Mouse (Mus musculus) lung, postnatal 0 days (tissue): Measurements from ENCODE around the gene Lep. TPM values are rescaled to one million over a fixed set of nuclear protein-coding genes. Genes with fewer than 3 reads are reported as not detected.

ENCODE experiments used
- ATAC-seq: fragments of 200-750 bp; cut with Nextera tagmentation; 2 replicates; pipeline ENCODE4 v1.8.0; 2017; ENCODE audit warnings: moderate library complexity
- DNase-seq: peaks from one replicate; pipeline ENCODE4 v3.0.0-alpha.2; 2016; ENCODE audit warnings: low spot score
- H3K27ac ChIP-seq: fragments of 300-500 bp; sonication (generic); 2 replicates; pipeline ENCODE4 v1.5.1; 2014; ENCODE audit warnings: antibody characterized with exemption, mild to moderate bottlenecking, low read length, mixed read lengths
- H3K27me3 ChIP-seq: fragments of 300-500 bp; sonication (generic); replicated peaks from 2 replicates; pipeline ENCODE4 v1.6.1; 2014; ENCODE audit warnings: low read length, mixed read lengths; ENCODE audit not compliant: insufficient read depth
- H3K36me3 ChIP-seq: fragments of 300-500 bp; sonication (generic); 2 replicates; pipeline ENCODE4 v1.6.1; 2014; ENCODE audit warnings: low read length, mixed read lengths; ENCODE audit not compliant: insufficient read depth
- H3K4me1 ChIP-seq: fragments of 300-500 bp; sonication (generic); 2 replicates; pipeline ENCODE4 v1.6.1; 2014; ENCODE audit warnings: antibody characterized with exemption, low read depth, low read length, mixed read lengths; ENCODE audit not compliant: insufficient read depth
- H3K4me2 ChIP-seq: fragments of 300-500 bp; sonication (generic); replicated peaks from 2 replicates; pipeline ENCODE4 v1.6.1; 2014; ENCODE audit warnings: low read depth, mild to moderate bottlenecking, low read length, moderate library complexity, mixed read lengths
- H3K4me3 ChIP-seq: fragments of 300-500 bp; sonication (generic); 2 replicates; pipeline ENCODE4 v1.5.1; 2014; ENCODE audit warnings: low read depth, low read length
- H3K9ac ChIP-seq: fragments of 300-500 bp; sonication (generic); replicated peaks from 2 replicates; pipeline ENCODE4 v1.6.1; 2014; ENCODE audit warnings: low read depth, mild to moderate bottlenecking
- H3K9me3 ChIP-seq: fragments of 300-500 bp; sonication (generic); 2 replicates; pipeline ENCODE4 v1.6.1; 2016; ENCODE audit warnings: low read length, mixed read lengths
- CTCF ChIP-seq: IDR thresholded peaks from 2 replicates; pipeline ENCODE4 v1.5.1; 2016; ENCODE audit warnings: antibody characterized with exemption, mild to moderate bottlenecking
- EP300 ChIP-seq: IDR thresholded peaks from 2 replicates; pipeline ENCODE4 v1.6.1; 2016; ENCODE audit warnings: antibody characterized with exemption, mild to moderate bottlenecking, control low read depth
- WGBS: fragments of 180-500 bp; shearing (Covaris S2); extraction: QIAGEN DNeasy Blood & Tissue Kit; methylation state at CpG from one replicate; pipeline ENCODE4 v1.1.7; 2014; 5-methylcytosine and 5-hydroxymethylcytosine counted together
- microRNA-seq: library from miRNA; unstranded; fragments of <30 nt; microRNA quantifications from one replicate; pipeline ENCODE4, GENCODE M21; 2016
- polyA plus RNA-seq: library from polyadenylated mRNA; unstranded; fragments of >200 nt; fragmentation: Nextera tagmentation; extraction: Ambion mirVana; gene quantifications from 2 replicates; pipeline ENCODE4 v1.2.1, GENCODE M21; 2015

Gene Lep
- polyA plus RNA-seq, 1 experiment from 2014 or later = not detected

- DNase-seq = no peak
- Histone ChIP-seq H3K9me3 (no peaks in the 10 kb centered on the region), H3K4me1 (no peaks in the 10 kb centered on the region), H3K36me3 (no peaks in the 10 kb centered on the region), H3K27ac (no peak overlapping the region), H3K9ac (no peak overlapping the region), H3K27me3 (no peaks in the 10 kb centered on the region), H3K4me3 (no peak overlapping the region), H3K4me2 (no peak overlapping the region)
- TF ChIP-seq EP300 (no peak), CTCF (no peak)
- no peak for ATAC-seq
These were observed 58.2 kb downstream of the Lep start for GRCm38 (mm10) chr6:29118231-29118630.

GRCm38 (mm10) chr6:29118963-29119362 is 58.9 kb downstream of the Lep start:
- Histone ChIP-seq H3K36me3 (no peaks in the 10 kb centered on the region), H3K27me3 (no peaks in the 10 kb centered on the region), H3K4me2 (no peak overlapping the region), H3K9me3 (no peaks in the 10 kb centered on the region), H3K4me3 (no peak overlapping the region), H3K9ac (no peak overlapping the region), H3K4me1 (no peaks in the 10 kb centered on the region), H3K27ac (no peak overlapping the region)
- WGBS = 66% methylated on average over 4 of the region's 4 CpGs
- TF ChIP-seq CTCF = no peak
- TF ChIP-seq EP300 = no peak
- ATAC-seq = no peak
- no peak for DNase-seq

GRCm38 (mm10) chr6:29119990-29120389 is 60.0 kb downstream of the Lep start:
- no peak for TF ChIP-seq CTCF
- WGBS = 81% methylated on average over 13 of the region's 13 CpGs
- DNase-seq = no peak

More at GRCm38 (mm10) chr6:29119990-29120389, 60.0 kb downstream of the Lep start:
- Histone ChIP-seq H3K4me1 (no peaks in the 10 kb centered on the region), H3K27ac (no peak overlapping the region), H3K9ac (no peak overlapping the region), H3K27me3 (no peaks in the 10 kb centered on the region), H3K36me3 (no peaks in the 10 kb centered on the region; the same call in 1 of the 2 replicates), H3K4me2 (no peak overlapping the region), H3K9me3 (no peaks in the 10 kb centered on the region), H3K4me3 (no peak overlapping the region)
- ATAC-seq = no peak

Small RNAs within 50 kb of the gene (microRNA-seq; reads per million reads assigned to microRNA genes)
- 18.6 reads per million, percentile 29 among the genes with 10 or more reads in this experiment for gene Mir129-1

Other genes starting within 250 kb of the Lep start
- gene Lrrc4, start 228.5 kb upstream of the Lep start, polyA plus RNA-seq = 0.35 TPM in 2 replicates
- gene Rbm28, start 104.8 kb downstream of the Lep start, polyA plus RNA-seq = 16.9 and 19.1 TPM in 2 replicates
- gene Prrt4, start 119.4 kb downstream of the Lep start, polyA plus RNA-seq = 2.0 and 2.5 TPM in 2 replicates
- 93.8 and 106 TPM in 2 replicates for gene Impdh1, start 156.1 kb downstream of the Lep start, polyA plus RNA-seq
- gene Hilpda, start 212.3 kb downstream of the Lep start, polyA plus RNA-seq = 126 and 150 TPM in 2 replicates
- gene Fam71f2, start 219.4 kb downstream of the Lep start, polyA plus RNA-seq = 0.79 and 1.2 TPM in 2 replicates